Mouse (Mus musculus) spleen, adult 18-20 months (tissue): Measurements from ENCODE around the gene Dnase1.
A peak's percentile ranks its signal among the peaks of the same experiment; 100 is the strongest.
"Not testable (repeated sequence)": the region's sequence is repeated elsewhere in the genome, so short reads cannot be mapped to it uniquely, and the experiment has no call there.

ENCODE experiments used
- DNase-seq, 2 experiments: peaks; one replicate each; pipeline ENCODE4 v3.0.0; 2022; ENCODE audit warnings: mixed read lengths in 2 of 2

The Dnase1 gene

GRCm38 (mm10) chr16:4045524-4045923 is 8.8 kb downstream of the Dnase1 start:
- no peak for DNase-seq

- DNase-seq = no peak
Observed at GRCm38 (mm10) chr16:4052601-4053000, 15.9 kb downstream of the Dnase1 start.

GRCm38 (mm10) chr16:4053811-4054210 is 17.1 kb downstream of the Dnase1 start:
- DNase-seq = no peak

GRCm38 (mm10) chr16:4064945-4065344 is 28.2 kb downstream of the Dnase1 start:
- DNase-seq = no peak

- DNase-seq = peak; percentile 42 to 66
Observed at GRCm38 (mm10) chr16:4068588-4068987, 31.8 kb downstream of the Dnase1 start.

- no peak for DNase-seq
Observed at GRCm38 (mm10) chr16:4074297-4074696, 37.6 kb downstream of the Dnase1 start.

- DNase-seq = no peak
Observed at GRCm38 (mm10) chr16:4074836-4075235, 38.1 kb downstream of the Dnase1 start.

GRCm38 (mm10) chr16:4077384-4078061 is 40.8 kb downstream of the Dnase1 start, which contains the start of gene Trap1:
TSS of gene Trap1 (minus strand) at chr16:4077827.
- DNase-seq = peak; percentile 88 to 96

GRCm38 (mm10) chr16:4078302-4078701 is 41.6 kb downstream of the Dnase1 start:
- DNase-seq = not testable (repeated sequence)

GRCm38 (mm10) chr16:4079656-4080055 is 42.9 kb downstream of the Dnase1 start:
- DNase-seq = no peak

- not testable (repeated sequence) for DNase-seq
Observed at GRCm38 (mm10) chr16:4080419-4080818, 43.7 kb downstream of the Dnase1 start.

- DNase-seq = no peak
Observed at GRCm38 (mm10) chr16:4085051-4085450, 48.3 kb downstream of the Dnase1 start.

- DNase-seq = no peak
Observed at GRCm38 (mm10) chr16:4085851-4086387, 49.2 kb downstream of the Dnase1 start.

GRCm38 (mm10) chr16:4087214-4087913 is 50.6 kb downstream of the Dnase1 start:
- DNase-seq = no peak
